Mouse (Mus musculus) central nervous system, embryonic 11.5 days (tissue): Measurements from ENCODE around the gene Plod2. TPM values are rescaled to one million over a fixed set of nuclear protein-coding genes. Genes with fewer than 3 reads are reported as not detected.

ENCODE experiments used
- polyA plus RNA-seq: library from polyadenylated mRNA; depleted of rRNA; stranded (reverse); fragments of >200 nt; gene quantifications from 2 replicates; pipeline ENCODE4 v1.2.3, GENCODE M21; 2012; rRNA removed

Gene Plod2
- polyA plus RNA-seq: 31.9 and 58.0 TPM in 2 replicates

GRCm38 (mm10) chr9:92541977-92542561 is at the start of gene Plod2:
Plod2 (plus strand) TSS chr9:92542223.

Other genes starting within 250 kb of the Plod2 start
- gene 1700057G04Rik, start 232.8 kb upstream of the Plod2 start, polyA plus RNA-seq: not detected in 2 replicates
- 0.61 and 1.9 TPM in 2 replicates for gene Plscr4, start 84.8 kb upstream of the Plod2 start, polyA plus RNA-seq